Mouse (Mus musculus): ENCODE data around the gene Cfap54. TPM values are rescaled to one million over a fixed set of nuclear protein-coding genes. Genes with fewer than 3 reads are reported as not detected.

The Cfap54 gene
- total RNA-seq (2023), result not detected

DNA sequence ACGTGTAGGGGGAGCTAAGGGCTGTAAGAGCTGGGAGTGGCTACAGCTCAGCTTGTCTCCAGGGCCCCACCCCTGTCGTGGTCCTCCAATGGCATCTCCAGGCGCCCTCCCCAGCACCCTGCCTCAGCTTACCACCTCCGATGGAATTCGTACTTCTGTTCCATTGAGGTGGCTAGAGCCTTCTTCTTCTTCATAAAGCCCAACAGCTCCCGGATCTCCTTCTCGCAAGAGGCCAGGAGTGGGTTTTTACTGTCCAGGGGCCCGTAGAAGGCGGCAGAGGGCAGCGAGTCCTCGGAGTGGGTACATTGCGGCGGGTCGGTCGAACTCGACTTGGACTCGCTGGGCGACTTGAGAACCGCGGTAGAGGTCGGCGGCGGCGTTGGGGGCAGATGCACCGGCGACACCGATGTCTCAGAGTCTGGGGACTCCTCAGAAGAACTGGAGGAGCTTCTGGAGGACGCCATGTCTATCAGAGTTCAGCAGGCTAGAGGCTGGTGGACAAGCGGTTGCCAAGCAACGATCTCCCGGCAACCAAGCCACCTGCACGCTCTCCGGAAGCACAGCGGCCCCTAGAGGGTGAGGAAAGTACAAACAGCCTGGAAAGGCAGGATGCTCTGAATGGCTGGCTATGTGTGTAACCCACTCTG, at the start of gene Cfap54:
Gene Cfap54, minus strand, starts transcription at position 486 of the 647 bp plus-strand sequence.

Other genes with a start within 250 kb of the Cfap54 start
- gene Cdk17, start 79.3 kb upstream of the Cfap54 start, total RNA-seq (2023), result 101 TPM
- 38.4 TPM for gene Elk3, start 229.5 kb upstream of the Cfap54 start, total RNA-seq (2023)